Mouse (Mus musculus) adrenal gland, postnatal 36 days (tissue): Measurements from ENCODE around the gene Dnmt1. TPM values are rescaled to one million over a fixed set of nuclear protein-coding genes. Genes with fewer than 3 reads are reported as not detected.

ENCODE experiments used
- DNase-seq, 2 experiments: peaks; one replicate each; pipeline ENCODE4 v3.0.0; 2021; ENCODE audit warnings: mixed read lengths in 1 of 2
- long read RNA-seq, 2 experiments: library from polyadenylated mRNA; stranded (forward); transcript quantifications; one replicate each; pipeline ENCODE4 v2.0.0; 2021; ENCODE audit warnings: borderline sequencing depth in 2 of 2
- total RNA-seq, 2 experiments: library from RNA; stranded (reverse); gene quantifications; 2 replicates each; pipeline ENCODE4 v1.2.3; 2021

The Dnmt1 gene
- 10 to 100 TPM; 42.9 to 59.7 TPM for total RNA-seq
- long read RNA-seq, experiment 1, partial matches to known transcripts, result 10 of 15 reads
- long read RNA-seq, experiment 1, other reads (novel, unspliced or antisense), result 5 of 15 reads
- long read RNA-seq, experiment 2, full-length matches to known transcripts, result 3 of 9 reads
- long read RNA-seq, experiment 2, partial matches to known transcripts, result 2 of 9 reads
- long read RNA-seq, experiment 2, other reads (novel, unspliced or antisense), result 4 of 9 reads

- no peak for DNase-seq
These were observed at the start of gene Dnmt1 for GRCm38 (mm10) chr9:20959430-20959938. TSS of gene Dnmt1 (minus strand) at chr9:20959888.

DNA sequence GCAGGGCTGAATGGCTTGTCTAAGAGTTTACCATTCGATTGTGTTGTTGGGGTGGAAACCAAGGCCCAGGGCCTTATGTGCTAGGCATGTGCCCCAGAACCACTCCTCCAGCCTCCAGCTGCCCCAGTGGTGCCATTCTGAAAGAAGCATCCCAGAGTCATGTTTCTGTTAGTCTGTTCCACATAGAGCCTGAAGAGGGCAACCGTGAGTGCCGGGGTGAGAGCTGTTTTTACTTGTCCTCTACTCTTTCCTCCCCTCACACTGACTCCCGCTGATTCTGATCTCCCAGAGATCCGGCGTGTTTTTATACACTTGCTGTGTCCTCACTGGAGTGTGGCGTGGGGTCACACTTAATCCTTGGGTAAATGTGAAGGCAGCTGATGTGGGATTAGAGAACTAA lies 48.3 kb upstream of the Dnmt1 start:
- DNase-seq, result no peak

- DNase-seq, result no peak
These were observed 47.7 kb upstream of the Dnmt1 start for GRCm38 (mm10) chr9:21007313-21007952.

DNA sequence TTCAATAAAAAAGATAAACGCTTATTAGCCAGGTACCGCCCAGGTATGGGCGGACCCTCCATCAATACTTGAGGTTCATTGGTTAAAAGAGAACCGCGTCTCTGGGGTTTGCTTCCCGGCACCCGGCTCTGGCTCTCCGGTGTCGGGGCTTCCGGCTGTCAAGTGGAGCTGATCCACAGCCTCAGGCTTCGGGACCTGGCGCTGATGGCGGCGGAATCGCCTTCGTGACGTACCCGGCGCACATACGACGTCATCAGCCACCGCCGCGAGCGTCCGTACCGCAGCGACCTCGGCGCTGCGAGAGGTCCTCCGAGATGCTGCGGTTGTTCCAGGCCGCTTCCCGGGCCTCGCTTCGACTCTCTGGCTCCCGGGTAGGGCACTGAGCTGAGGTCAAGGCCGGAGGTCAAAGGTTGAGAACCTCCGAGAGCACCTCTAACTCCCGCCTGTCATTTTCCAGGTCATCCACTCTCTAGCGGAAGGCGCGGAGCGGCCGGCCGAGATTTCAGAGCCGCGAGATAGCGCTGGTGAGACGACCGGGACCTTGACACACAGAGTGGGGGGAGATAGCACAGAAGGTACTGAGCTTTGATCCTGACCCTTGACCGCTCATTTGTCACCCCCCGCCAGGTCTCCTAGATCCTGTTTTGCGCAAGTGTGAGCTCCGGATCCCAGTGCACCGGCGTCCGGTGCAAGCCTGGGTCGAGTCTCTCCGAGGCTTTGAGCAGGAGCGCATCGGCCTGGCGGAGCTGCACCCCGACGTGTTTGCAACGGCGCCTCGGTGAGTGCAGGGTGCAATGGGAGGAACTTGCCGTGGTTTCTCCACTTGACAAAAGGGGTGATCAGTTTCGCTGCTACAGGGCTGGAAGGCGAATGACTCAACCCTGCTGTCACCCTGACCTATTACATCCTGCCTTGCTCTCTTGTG lies 43.2 kb upstream of the Dnmt1 start, which contains the start of gene Mrpl4:
Gene Mrpl4 (plus strand): TSS at position 112 of the 925 bp plus-strand sequence.
- DNase-seq, result peak; percentile 90

GRCm38 (mm10) chr9:21002270-21002626 lies 42.6 kb upstream of the Dnmt1 start:
- DNase-seq, result no peak

DNA sequence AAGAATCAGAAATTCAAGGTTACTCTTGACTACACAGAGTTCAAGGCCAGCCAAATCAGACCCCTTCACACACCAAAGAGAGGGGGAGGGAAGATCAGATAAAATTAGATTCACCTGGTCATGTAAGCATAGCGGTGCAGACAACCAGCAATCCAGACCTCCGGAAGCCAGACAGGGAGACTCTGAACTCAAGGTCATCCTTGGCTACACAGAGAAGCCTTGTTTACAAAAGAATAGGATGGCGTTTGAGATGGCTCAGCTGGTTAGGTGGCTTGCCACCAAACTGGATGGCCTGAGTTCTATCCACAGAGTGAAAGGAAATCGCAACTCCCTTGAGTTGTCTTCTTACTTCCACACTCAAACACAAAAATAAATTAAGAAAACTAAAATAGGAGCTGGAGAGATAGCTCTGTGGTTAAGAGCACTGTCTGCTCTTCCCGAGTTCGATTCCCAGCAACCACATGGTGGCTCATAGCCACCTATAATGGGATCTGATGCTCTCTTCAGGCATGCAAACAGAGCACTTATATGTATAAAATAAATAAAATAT lies 42.0 kb upstream of the Dnmt1 start:
- DNase-seq, result no peak

GRCm38 (mm10) chr9:21000811-21001210 lies 41.1 kb upstream of the Dnmt1 start:
- DNase-seq, result peak in 1 of 2 experiments; percentile 53

DNA sequence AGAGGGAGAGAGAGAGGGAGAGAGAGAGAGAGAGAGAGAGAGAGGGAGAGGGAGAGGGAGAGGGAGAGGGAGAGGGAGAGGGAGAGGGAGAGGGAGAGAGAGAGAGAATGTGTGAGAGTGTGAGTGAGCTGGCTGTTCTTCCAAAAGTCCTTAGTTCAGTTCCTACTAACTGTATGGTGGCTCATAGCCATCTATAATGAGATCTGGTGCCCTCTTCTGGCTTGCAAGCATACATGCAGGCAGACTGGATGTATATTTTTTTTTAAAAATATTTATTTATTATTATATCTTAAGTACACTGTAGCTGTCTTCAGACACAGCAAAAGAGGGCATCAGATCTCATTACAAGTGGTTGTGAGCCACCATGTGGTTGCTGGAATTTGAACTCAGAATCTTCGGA lies 38.6 kb upstream of the Dnmt1 start:
- DNase-seq, result peak in 1 of 2 experiments; percentile 34

GRCm38 (mm10) chr9:20997065-20997464 lies 37.4 kb upstream of the Dnmt1 start:
- no peak for DNase-seq

- no peak for DNase-seq
These were observed 35.4 kb upstream of the Dnmt1 start for GRCm38 (mm10) chr9:20995069-20995468.

- DNase-seq, result no peak
These were observed 33.6 kb upstream of the Dnmt1 start for GRCm38 (mm10) chr9:20993165-20993898.

- no peak for DNase-seq
These were observed 31.9 kb upstream of the Dnmt1 start for GRCm38 (mm10) chr9:20991587-20991986.

GRCm38 (mm10) chr9:20990861-20991260 lies 31.2 kb upstream of the Dnmt1 start:
- DNase-seq, result peak in 1 of 2 experiments; percentile 32

DNA sequence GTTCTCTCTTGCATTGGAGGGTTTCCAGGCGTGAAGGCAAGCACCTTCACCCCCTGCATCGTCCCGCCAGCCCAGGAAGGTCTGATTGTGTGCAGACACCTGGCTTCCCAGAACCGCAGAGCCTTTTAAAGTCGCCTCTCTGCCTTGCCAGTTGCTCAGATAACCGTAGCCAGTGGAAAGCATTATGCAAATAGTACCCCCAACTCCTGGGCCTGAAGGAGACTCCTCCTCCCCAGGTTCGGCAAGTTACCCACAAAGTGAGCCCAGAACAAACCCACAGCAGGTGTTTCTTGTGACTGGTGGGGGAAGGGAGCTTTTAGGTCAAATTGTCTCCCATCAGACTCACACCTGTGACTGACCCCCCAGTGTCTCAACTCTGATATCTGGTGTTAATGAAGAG lies 28.3 kb upstream of the Dnmt1 start:
- no peak for DNase-seq

DNA sequence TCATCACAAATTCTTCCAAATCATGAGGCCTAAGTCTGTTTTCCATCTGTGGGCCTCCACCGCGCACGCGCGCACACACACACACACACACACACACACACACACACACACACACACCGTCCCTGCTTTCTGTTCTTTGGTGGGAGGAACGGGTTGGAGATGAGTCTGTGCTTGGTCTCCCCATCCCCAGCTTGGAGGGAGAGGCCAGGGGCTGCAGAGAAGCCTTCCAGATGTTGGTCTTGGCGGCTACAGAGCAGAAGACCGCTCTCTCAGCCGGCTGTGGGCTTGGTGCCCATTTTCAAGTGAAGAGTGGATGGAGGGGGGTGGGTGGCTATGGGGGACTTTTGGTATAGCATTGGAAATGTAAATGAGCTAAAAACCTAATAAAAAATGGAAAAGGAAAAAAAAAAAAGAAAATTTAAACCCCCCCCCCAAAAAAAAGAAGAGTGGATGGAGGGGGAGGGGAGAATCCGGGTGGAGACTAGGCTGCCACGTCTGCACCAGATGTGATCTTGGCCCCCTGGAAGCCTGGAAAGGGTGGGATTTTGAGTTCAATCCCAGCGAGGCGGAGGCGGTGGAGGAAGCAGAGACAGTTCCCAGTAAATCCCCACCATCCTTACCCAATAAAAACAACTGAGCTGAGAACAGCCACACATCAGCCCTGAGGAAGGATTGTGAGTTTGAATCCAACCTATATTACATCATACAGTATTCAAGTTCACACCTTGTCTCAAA lies 27.4 kb upstream of the Dnmt1 start:
- DNase-seq, result no peak

DNA sequence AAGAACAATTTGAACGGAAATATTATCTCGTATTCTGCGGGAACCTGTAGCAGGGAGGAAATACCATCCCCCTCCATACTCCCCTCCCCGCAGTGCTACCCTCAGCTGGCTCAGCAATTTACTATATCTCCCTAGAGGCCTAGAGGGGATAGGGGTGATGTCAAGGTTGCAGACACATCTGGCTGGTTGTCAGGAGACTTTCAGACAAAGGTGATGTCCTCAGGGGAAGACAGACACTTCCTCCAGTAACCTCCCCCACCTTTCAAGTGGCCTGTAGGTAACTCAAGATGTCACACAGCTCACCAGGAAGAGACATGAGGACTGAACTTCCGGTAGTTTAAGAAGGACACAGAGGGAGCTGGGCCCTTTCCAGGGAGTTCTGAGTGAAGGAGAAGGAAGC lies 23.5 kb upstream of the Dnmt1 start:
- no peak for DNase-seq

DNA sequence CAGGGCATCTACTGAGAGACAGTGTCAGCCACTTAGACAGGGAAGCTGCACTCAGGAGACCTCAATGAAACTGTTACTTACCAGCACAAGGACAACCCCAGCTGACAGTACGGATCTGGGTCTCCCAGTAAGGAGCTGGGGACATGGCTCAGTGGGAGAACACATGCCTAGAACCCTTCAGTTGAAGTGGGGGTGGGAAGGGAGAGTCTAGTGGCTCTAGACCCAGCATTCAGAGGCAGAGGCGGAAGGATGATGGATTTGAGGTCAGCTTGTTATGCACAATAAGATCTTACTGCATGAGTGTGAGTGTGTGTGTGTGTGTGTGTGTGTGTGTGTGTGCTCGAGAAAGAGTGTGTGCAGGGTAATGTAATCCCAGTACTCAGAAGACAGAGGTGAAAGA lies 22.5 kb upstream of the Dnmt1 start:
- DNase-seq, result no peak

DNA sequence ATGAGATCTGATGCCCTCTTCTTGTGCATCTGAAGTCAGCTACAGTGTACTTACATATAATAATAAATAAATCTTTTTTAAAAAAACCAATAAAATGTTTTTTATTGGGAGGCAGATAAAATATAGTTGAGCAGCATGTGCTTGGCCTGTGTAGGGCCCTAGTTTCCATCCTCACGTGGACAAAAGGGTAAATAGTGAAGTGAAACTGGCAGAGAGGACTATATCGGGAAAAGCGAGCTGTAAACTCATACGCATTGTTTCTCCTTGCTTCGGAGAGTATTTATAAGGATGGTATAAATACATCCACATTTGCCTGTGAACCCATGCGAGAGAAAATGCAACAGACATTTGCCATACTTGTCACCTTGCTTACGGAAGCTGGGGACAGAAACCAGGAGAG lies 20.1 kb upstream of the Dnmt1 start:
- no peak for DNase-seq

GRCm38 (mm10) chr9:20979181-20979580 lies 19.5 kb upstream of the Dnmt1 start:
- DNase-seq, result peak in 1 of 2 experiments; percentile 39

DNA sequence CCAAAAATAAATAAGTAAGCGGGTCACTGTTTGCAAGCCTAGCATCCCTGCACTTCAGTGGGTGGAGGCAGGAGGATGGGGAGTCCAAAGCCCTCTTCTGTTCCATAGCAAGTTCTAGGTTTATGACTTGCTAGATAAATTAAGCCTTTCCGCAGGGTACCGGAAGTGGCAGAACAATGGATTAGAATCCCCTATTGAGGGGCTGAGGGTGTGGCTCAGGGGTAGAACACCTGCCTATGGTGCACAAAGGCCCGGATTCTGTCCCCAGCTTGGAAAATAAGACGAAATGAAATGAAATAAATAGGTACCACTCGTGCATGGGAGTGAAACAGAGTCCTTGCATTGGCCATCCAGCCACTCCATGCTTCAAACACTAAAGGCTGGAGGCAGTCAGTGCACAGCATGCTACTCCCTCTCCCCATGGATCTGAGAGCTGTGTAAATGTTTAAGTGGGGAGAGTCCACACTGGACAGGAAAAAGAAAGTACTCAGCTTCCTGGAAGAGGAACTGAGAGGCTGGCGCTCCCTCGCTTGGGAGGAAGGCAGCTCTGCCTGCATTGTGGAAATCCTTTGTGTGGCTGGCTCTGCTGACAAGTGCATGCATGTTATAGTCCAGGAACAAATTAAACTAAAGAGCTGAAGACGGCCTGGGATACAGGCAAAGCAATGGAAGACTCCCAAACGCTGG lies 18.9 kb upstream of the Dnmt1 start:
- DNase-seq, result no peak
